Mouse (Mus musculus) heart, embryonic 11.5 days (tissue): Measurements from ENCODE around the gene Gas2l2. TPM values are rescaled to one million over a fixed set of nuclear protein-coding genes. Genes with fewer than 3 reads are reported as not detected.

Experiments
- ATAC-seq: fragments of 200-750 bp; cut with Nextera tagmentation; replicated peaks from 2 replicates; pipeline ENCODE4 v1.8.0; 2017; ENCODE audit warnings: moderate library complexity; ENCODE audit not compliant: insufficient number of reproducible peaks, low FRiP score, low TSS enrichment
- H3K27ac ChIP-seq: fragments of 300-500 bp; sonication (generic); 2 replicates; pipeline ENCODE4 v1.5.1; 2014; ENCODE audit warnings: mild to moderate bottlenecking, low read depth, low read length
- H3K27me3 ChIP-seq: fragments of 300-500 bp; sonication (generic); 2 replicates; pipeline ENCODE4 v1.6.1; 2014; ENCODE audit warnings: mild to moderate bottlenecking, low read length, mixed read lengths; ENCODE audit not compliant: control insufficient read depth, insufficient read depth
- H3K36me3 ChIP-seq: fragments of 300-500 bp; sonication (generic); 2 replicates; pipeline ENCODE4 v1.6.1; 2014; ENCODE audit warnings: mild to moderate bottlenecking, low read length, moderate library complexity, mixed read lengths; ENCODE audit not compliant: control insufficient read depth, insufficient read depth
- H3K4me1 ChIP-seq: fragments of 300-500 bp; sonication (generic); 2 replicates; pipeline ENCODE4 v1.6.1; 2014; ENCODE audit warnings: low read length; ENCODE audit not compliant: control insufficient read depth, insufficient read depth
- H3K4me2 ChIP-seq: fragments of 300-500 bp; sonication (generic); 2 replicates; pipeline ENCODE4 v1.6.1; 2014; ENCODE audit warnings: mild to moderate bottlenecking, moderate library complexity
- H3K4me3 ChIP-seq: fragments of 300-500 bp; sonication (generic); 2 replicates; pipeline ENCODE4 v1.5.1; 2014; ENCODE audit warnings: low read depth, low read length
- H3K9ac ChIP-seq: fragments of 300-500 bp; sonication (generic); 2 replicates; pipeline ENCODE4 v1.6.1; 2014; ENCODE audit warnings: mild to moderate bottlenecking, low read depth, low read length, moderate library complexity
- H3K9me3 ChIP-seq: fragments of 300-500 bp; sonication (generic); replicated peaks from 2 replicates; pipeline ENCODE4 v1.6.1; 2016; ENCODE audit warnings: low read length; ENCODE audit not compliant: control insufficient read depth
- whole genome bisulfite sequencing: fragments of 180-500 bp; shearing (Covaris S2); extraction: QIAGEN DNeasy Blood & Tissue Kit; methylation state at CpG from one replicate; pipeline ENCODE4 v1.1.7; 2014; ENCODE audit not compliant: insufficient replicate concordance; 5-methylcytosine and 5-hydroxymethylcytosine counted together
- polyA plus RNA-seq: library from polyadenylated mRNA; unstranded; fragments of >200 nt; fragmentation: Nextera tagmentation; extraction: Ambion mirVana; gene quantifications from 2 replicates; pipeline ENCODE4 v1.2.1, GENCODE M21; 2014

The Gas2l2 gene
- polyA plus RNA-seq, 1 experiment from 2014 or later = 0.10 TPM

DNA sequence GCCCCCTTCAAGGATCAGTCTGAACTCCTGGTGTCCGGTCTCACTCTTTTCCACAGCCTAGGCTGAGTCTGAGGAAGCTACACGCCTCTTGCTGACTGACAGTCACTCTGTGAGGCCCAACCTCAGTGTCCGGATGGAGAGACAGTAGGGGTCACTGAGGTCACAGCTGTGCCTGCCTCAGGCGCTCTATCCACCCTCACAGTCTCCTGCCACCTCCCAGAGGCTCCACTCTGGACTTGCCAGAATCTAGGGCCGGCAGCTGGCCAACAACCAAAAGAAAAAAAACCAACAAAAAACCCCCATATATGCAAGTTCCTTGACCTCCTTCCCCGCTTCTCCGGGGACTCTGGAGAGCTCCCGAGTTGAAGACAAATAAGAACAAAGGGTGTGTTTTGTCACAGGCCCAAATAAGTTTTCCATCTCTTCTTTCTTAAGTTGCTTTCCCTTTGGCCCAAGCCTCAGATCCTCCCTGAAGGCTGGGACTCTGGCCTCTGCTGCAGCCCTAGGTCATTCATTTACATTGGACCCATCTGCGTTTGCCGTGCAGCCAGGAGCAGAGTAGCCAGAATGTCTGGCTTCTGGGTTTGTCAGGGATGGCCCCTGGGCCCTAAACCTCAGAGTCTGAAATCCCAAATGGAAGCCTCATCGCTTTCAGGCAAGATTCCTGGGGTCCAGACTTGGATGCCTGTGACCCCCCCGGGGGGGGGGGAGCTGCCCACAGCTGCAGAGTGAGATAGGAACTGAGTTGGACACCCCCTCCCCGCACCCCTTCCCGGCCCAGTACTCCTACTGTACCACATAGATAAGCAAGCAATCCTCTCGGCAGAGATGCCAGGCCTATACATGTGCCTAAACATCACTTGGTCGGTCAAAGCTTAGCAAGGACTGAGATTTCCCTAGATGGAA lies 19.0 kb upstream of the Gas2l2 start:
- ATAC-seq = 0 out of 2 replicates have a peak, but pooled peaks have one; percentile 27
- 30% methylated on average over 16 of the region's 16 CpGs for WGBS
- Histone ChIP-seq H3K27me3 (peaks cover 12% of the 10 kb centered on the region), H3K9me3 (no peaks in the 10 kb centered on the region), H3K4me2 (no peak overlapping the region; the same call in none of the 2 replicates), H3K36me3 (no peaks in the 10 kb centered on the region), H3K9ac (0 out of 2 replicates have a peak overlapping the region, but pooled peaks have one; percentile 10), H3K4me1 (peaks cover 48% of the 10 kb centered on the region), H3K4me3 (no peak overlapping the region), H3K27ac (peak overlapping the region; percentile 73)

DNA sequence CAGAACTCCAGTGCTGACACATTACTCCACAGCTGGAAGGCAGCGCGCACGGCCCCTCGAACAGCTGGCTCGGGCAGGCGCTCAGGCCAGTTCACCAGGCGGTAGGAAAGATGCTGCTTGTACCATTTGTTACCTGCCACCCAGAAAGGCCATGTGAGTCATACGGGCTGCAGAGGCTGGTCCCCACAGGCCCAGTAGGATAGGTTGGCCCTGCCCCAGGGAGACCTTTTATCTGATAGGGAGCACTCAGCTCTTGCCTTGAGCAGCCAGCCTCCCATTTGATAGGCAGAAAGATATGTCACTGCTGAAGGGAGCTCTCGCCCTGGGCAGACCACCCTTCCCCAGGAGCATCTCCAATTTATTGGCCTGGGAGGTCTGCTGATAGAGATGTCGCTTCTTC lies 18.4 kb upstream of the Gas2l2 start:
- Histone ChIP-seq H3K4me3 (no peak overlapping the region), H3K36me3 (no peaks in the 10 kb centered on the region), H3K9ac (no peak overlapping the region), H3K27ac (no peak overlapping the region), H3K4me2 (no peak overlapping the region), H3K27me3 (peaks cover 15% of the 10 kb centered on the region), H3K4me1 (peaks cover 48% of the 10 kb centered on the region), H3K9me3 (no peaks in the 10 kb centered on the region)
- no peak for ATAC-seq
- 70% methylated on average over 10 of the region's 10 CpGs for WGBS

DNA sequence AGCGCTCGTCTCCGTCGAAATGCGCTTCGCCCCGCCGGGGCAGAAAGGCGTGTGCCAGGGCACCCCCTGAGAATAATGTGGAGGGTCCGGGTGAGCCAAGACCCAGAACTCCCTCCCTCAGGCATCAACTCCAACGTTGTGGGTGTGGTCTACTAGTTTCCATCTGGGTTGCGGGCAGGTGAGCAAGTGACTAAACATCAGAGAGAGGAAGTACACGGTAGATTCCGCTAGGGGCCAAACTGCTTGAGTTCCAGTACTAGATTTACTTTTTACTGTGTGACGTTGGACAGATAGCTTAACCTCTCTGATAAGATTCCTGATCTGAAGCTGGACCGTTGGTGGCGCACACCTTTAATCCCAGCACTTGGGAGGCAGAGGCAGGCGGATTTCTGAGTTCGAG lies 15.7 kb upstream of the Gas2l2 start:
- Histone ChIP-seq H3K4me3 (peak overlapping the region; percentile 24), H3K36me3 (no peaks in the 10 kb centered on the region), H3K4me2 (peak overlapping the region; percentile 54), H3K27ac (no peak overlapping the region), H3K27me3 (peaks cover 32% of the 10 kb centered on the region), H3K4me1 (peaks cover 57% of the 10 kb centered on the region), H3K9ac (no peak overlapping the region), H3K9me3 (no peaks in the 10 kb centered on the region)
- no peak for ATAC-seq
- 26% methylated on average over 19 of the region's 19 CpGs for WGBS

DNA sequence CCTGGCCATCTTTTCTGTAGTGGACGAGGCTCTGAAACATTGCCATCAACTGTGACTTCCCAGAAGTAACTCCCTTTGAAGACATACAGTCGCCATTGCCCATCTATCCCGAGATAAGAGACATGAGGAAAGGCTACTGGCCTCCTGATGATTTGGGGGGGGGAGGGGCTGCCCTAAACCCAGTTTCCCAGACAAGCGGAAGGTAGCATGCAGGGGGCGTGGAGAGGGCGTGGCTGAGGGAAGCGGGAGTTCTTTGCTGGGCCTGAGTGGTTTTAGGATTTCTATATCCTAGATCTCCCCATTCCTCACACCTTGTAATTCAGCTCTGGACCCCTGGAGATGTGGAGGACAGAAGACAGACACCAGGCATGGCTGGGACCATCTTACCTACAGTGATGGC lies 14.6 kb upstream of the Gas2l2 start:
- Histone ChIP-seq H3K36me3 (no peaks in the 10 kb centered on the region), H3K27me3 (peaks cover 32% of the 10 kb centered on the region), H3K4me3 (no peak overlapping the region), H3K27ac (no peak overlapping the region), H3K9ac (no peak overlapping the region), H3K4me2 (peak overlapping the region; percentile 54; the same call in 1 of the 2 replicates), H3K9me3 (no peaks in the 10 kb centered on the region), H3K4me1 (peaks cover 47% of the 10 kb centered on the region)
- ATAC-seq = no peak
- WGBS = 3% methylated on average over 7 of the region's 7 CpGs

DNA sequence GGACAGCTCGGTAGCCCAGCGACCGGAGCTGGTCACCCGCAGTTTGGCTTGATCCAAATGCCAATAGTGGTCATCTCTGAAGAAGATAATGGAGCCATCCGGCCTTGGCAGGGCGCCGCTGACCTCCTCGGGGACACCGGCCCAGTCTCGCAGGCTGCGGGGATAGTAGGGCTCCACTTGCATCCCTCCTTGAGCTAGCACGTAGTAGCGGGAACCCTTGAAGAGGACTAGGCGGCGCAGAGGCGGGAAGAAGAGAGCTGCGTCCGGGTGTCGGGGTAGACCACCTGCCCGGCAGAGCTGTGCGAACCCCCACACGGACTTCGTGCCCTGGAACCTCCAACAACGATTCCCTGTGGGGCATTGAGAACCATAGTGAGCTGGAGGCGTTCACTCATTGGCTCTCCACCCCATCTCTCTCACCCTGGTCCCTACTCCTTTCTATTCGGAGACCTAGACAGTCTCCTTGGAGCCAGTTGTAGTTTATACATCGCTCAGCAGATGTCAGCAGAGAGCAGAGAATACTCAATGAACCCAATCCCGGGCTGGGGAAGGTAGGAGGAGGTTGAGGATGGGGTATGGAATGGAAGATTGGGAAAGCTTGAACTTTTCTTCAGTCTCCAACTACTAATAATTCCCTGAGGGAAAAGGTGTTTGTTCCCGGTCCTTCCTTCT lies 13.5 kb upstream of the Gas2l2 start:
- H3K9ac ChIP-seq = no peak overlapping the region
- H3K9me3 ChIP-seq = no peaks in the 10 kb centered on the region

DNA sequence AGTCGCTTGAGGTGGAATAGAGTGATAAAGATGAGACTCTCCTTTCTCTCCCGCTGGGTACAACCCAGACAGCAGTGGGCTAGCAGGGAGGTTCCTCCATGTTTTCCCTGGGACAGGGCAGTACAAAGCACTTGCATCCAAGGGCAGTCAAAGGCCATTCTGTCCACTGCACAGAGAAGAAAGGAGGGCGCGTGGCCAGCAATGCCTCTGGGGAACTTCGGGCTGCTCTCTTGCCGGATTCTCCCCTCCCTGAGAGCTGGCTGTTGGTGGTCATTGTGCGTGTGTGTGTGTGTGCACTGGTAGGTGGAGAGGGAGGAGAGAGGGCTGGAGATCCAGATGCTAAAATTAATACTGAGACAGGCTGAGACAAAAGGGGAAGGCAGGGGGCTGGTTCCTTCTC lies 12.0 kb upstream of the Gas2l2 start:
- WGBS = 35% methylated on average over 7 of the region's 7 CpGs
- Histone ChIP-seq H3K9ac (peak overlapping the region; percentile 66), H3K27ac (peak overlapping the region; percentile 51), H3K4me2 (peak overlapping the region; percentile 87), H3K36me3 (no peaks in the 10 kb centered on the region), H3K9me3 (no peaks in the 10 kb centered on the region), H3K27me3 (peaks cover 32% of the 10 kb centered on the region), H3K4me1 (peaks cover 24% of the 10 kb centered on the region), H3K4me3 (peak overlapping the region; percentile 58)
- ATAC-seq = no peak

More for the DNA sequence above, 13.5 kb upstream of the Gas2l2 start:
- Histone ChIP-seq H3K27me3 (peaks cover 32% of the 10 kb centered on the region), H3K27ac (no peak overlapping the region), H3K4me3 (peak overlapping the region; percentile 26), H3K4me1 (peaks cover 37% of the 10 kb centered on the region), H3K36me3 (no peaks in the 10 kb centered on the region), H3K4me2 (peak overlapping the region; percentile 57)
- no peak for ATAC-seq
- WGBS = 9% methylated on average over 29 of the region's 29 CpGs

DNA sequence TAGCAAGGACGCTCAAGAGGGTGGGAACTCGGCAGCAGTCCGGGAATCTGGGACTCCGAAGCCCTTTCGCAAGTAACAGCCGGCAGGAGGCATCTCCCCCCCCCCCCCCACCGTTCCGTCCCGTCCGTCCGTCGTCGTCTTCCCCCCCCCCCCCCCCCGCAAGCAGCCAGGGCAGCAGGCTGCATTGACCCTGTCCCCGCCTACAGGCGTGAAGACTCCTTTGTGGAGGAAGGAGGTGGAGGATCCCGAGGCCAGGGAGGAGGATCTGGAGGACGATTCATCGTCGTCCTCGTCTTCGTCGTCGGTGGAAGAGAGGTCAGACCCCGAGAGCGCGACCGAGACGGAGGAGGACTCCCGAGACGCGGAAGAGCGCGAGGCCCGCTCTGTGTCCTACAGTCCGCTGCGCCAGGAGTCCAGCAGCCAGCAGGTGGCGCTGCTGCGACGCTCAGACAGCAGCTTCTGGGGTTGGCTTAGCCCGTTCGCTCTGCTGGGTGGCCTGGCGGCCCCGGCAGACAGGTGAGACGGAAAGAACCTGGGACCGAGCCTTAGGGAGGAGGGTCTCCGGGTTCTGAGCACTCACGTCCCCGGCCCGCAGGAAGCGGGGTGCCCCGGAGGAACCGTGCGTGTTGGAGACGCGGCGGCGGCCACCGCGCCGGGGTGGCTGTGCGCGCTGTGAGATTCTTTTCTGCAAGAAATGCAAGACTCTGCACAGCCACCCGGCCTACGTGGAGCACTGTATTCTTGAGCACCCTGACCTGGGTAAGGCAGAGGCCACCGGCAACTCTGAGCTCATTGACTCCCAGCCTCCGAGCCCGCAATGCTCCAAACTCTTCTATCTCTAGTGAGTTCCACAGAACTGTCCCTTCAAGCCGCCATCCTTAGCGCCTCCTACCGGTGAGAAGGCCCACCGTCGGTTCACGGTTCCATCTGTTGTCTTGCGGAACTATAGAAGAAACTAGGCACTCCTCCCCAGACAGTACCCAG lies 11.1 kb upstream of the Gas2l2 start:
- Histone ChIP-seq H3K9ac (peak overlapping the region; percentile 66), H3K9me3 (no peaks in the 10 kb centered on the region), H3K4me2 (peak overlapping the region; percentile 87), H3K27me3 (peaks cover 29% of the 10 kb centered on the region), H3K4me3 (peak overlapping the region; percentile 58), H3K4me1 (peaks cover 24% of the 10 kb centered on the region), H3K36me3 (no peaks in the 10 kb centered on the region), H3K27ac (0 out of 2 replicates have a peak overlapping the region, but pooled peaks have one; percentile 51)
- peak; percentile 83 for ATAC-seq
- under 1% methylated on average over 62 of the region's 75 CpGs for WGBS
